8 mouse cellular contexts compared by ENCODE assay signal in genomic region chr19:45058841-45059240, GRCm38 (mm10). TPM values are rescaled to one million over a fixed set of nuclear protein-coding genes. Genes with fewer than 3 reads are reported as not detected.
DNase-seq lines count a peak whose midpoint lies in the region; ATAC-seq lines count a peak whose summit lies in the region.

No protein-coding gene starts in this region.

- no peak for ATAC-seq in neural tube, embryonic 11.5 days (ENCODE audit: insufficient read depth, low FRiP score, low TSS enrichment)
- ATAC-seq in forebrain, embryonic 11.5 days (replicated peaks; ENCODE audit: low FRiP score): no peak
- no peak for ATAC-seq in stomach, embryonic 16.5 days (ENCODE audit: insufficient read depth, low FRiP score)

- no peaks in the 10 kb centered on the region for H3K36me3 ChIP-seq in neural tube, embryonic 11.5 days (ENCODE audit: control insufficient read depth, insufficient read depth, low read length)
- H3K36me3 ChIP-seq in forebrain, embryonic 11.5 days (ENCODE audit: control insufficient read depth, insufficient read depth, low read length): no peaks in the 10 kb centered on the region
- no peaks in the 10 kb centered on the region for H3K36me3 ChIP-seq in stomach, embryonic 16.5 days (ENCODE audit: control insufficient read depth, insufficient read depth, low read length)

- peak overlapping the region; percentile 64 for H3K4me3 ChIP-seq in neural tube, embryonic 11.5 days (ENCODE audit: low read depth, low read length)
- peak overlapping the region; percentile 58 for H3K4me3 ChIP-seq in forebrain, embryonic 11.5 days (ENCODE audit: low read depth, low read length)
- H3K4me3 ChIP-seq in stomach, embryonic 16.5 days (replicated peaks; ENCODE audit: low read length): peak overlapping the region; percentile 76

- peak overlapping the region; percentile 92 for H3K9ac ChIP-seq in neural tube, embryonic 11.5 days (ENCODE audit: low read length)
- peak overlapping the region; percentile 85 for H3K9ac ChIP-seq in forebrain, embryonic 11.5 days (ENCODE audit: low read length)
- H3K9ac ChIP-seq in stomach, embryonic 16.5 days (ENCODE audit: low read length): peak overlapping the region; percentile 90

- peak overlapping the region; percentile 97 for H3K27ac ChIP-seq in neural tube, embryonic 11.5 days (ENCODE audit: low read depth, low read length)
- H3K27ac ChIP-seq in forebrain, embryonic 11.5 days (ENCODE audit: low read depth, low read length): peak overlapping the region; percentile 96
- H3K27ac ChIP-seq in stomach, embryonic 16.5 days (ENCODE audit: low read length): peak overlapping the region; percentile 99

- DNase-seq in neural tube, embryonic 11.5 days (ENCODE audit: low spot score): no peak
- no peak for DNase-seq in neural tube, embryonic 10.5 days (ENCODE audit: extremely low spot score, low spot score)
- no peak for DNase-seq in forebrain, embryonic 11.5 days (ENCODE audit: low spot score)
- DNase-seq in liver: peak; percentile 58
- no peak for DNase-seq in T-cell, adult 2 months (ENCODE audit: low spot score)
- no peak for DNase-seq in embryo, embryonic 10 days (ENCODE audit: low spot score)
- DNase-seq in left cerebral cortex, postnatal 4 days: no peak

- H3K9me3 ChIP-seq in neural tube, embryonic 11.5 days (ENCODE audit: control insufficient read depth, low read length): no peaks in the 10 kb centered on the region
- H3K9me3 ChIP-seq in forebrain, embryonic 11.5 days (ENCODE audit: control insufficient read depth, low read length): no peaks in the 10 kb centered on the region
- no peaks in the 10 kb centered on the region for H3K9me3 ChIP-seq in stomach, embryonic 16.5 days (replicated peaks; ENCODE audit: control insufficient read depth, low read length)

- peaks cover under 1% of the 10 kb centered on the region; the same call in 1 of the 2 replicates for H3K27me3 ChIP-seq in neural tube, embryonic 11.5 days (ENCODE audit: control insufficient read depth, insufficient read depth, low read length)
- no peaks in the 10 kb centered on the region for H3K27me3 ChIP-seq in forebrain, embryonic 11.5 days (ENCODE audit: control insufficient read depth, insufficient read depth, low read length)
- H3K27me3 ChIP-seq in stomach, embryonic 16.5 days (ENCODE audit: control insufficient read depth, insufficient read depth, low read length): peaks cover 2% of the 10 kb centered on the region

- WGBS in neural tube, embryonic 11.5 days: 1% methylated on average over 14 of the region's 14 CpGs
- 1% methylated on average over 14 of the region's 14 CpGs for WGBS in forebrain, embryonic 11.5 days
- WGBS in stomach, embryonic 16.5 days: under 1% methylated on average over 14 of the region's 14 CpGs

- intact Hi-C loops in left cerebral cortex, postnatal 4 days (cut with DNase I): no loop called here

- peak overlapping the region; percentile 67 for H3K4me2 ChIP-seq in neural tube, embryonic 11.5 days (ENCODE audit: low read depth)
- H3K4me2 ChIP-seq in forebrain, embryonic 11.5 days (ENCODE audit: low read depth, low read length, severe bottlenecking): peak overlapping the region; percentile 90
- H3K4me2 ChIP-seq in stomach, embryonic 16.5 days (ENCODE audit: low read depth, low read length): peak overlapping the region; percentile 91

- H3K4me1 ChIP-seq in neural tube, embryonic 11.5 days (ENCODE audit: control insufficient read depth, insufficient read depth, low read length): 0 out of 2 replicates have a peak, but pooled peaks cover 5% of the 10 kb centered on the region
- peaks cover 9% of the 10 kb centered on the region; the same call in 1 of the 2 replicates for H3K4me1 ChIP-seq in forebrain, embryonic 11.5 days (replicated peaks; ENCODE audit: control insufficient read depth, insufficient read depth, low read length)
- H3K4me1 ChIP-seq in stomach, embryonic 16.5 days (ENCODE audit: control insufficient read depth, insufficient read depth, low read length): peaks cover 17% of the 10 kb centered on the region

RNA-seq across cellular contexts. Expression of gene Sfxn3, which starts 11.5 kb away (rescaled TPM):
- 23.3 and 24.0 TPM in 2 replicates for polyA plus RNA-seq in neural tube, embryonic 11.5 days (2014; fragmentation: Nextera tagmentation; extraction: Ambion mirVana)
- 15.4 and 18.7 TPM in 2 replicates for polyA plus RNA-seq in forebrain, embryonic 11.5 days (2014; fragmentation: Nextera tagmentation; extraction: Ambion mirVana)
- polyA plus RNA-seq in stomach, embryonic 16.5 days (2015; fragmentation: Nextera tagmentation; extraction: Ambion mirVana): 28.3 and 29.8 TPM in 2 replicates
- total RNA-seq in left cerebral cortex, postnatal 4 days (2021): 100 to 1,000 TPM; 108 to 128 TPM

RNA-seq across cellular contexts. Expression of gene Pdzd7, which starts 13.3 kb away (rescaled TPM):
- 0.57 and 0.81 TPM in 2 replicates for polyA plus RNA-seq in neural tube, embryonic 11.5 days (2014; fragmentation: Nextera tagmentation; extraction: Ambion mirVana)
- 0.61 and 0.63 TPM in 2 replicates for polyA plus RNA-seq in forebrain, embryonic 11.5 days (2014; fragmentation: Nextera tagmentation; extraction: Ambion mirVana)
- 0.21 and 0.48 TPM in 2 replicates for polyA plus RNA-seq in stomach, embryonic 16.5 days (2015; fragmentation: Nextera tagmentation; extraction: Ambion mirVana)
- total RNA-seq in left cerebral cortex, postnatal 4 days (2021): 1 to 10 TPM; 8.0 to 8.2 TPM

RNA-seq across cellular contexts. Expression of gene Kazald1, which starts 16.2 kb away (rescaled TPM):
- polyA plus RNA-seq in neural tube, embryonic 11.5 days (2014; fragmentation: Nextera tagmentation; extraction: Ambion mirVana): 0.50 and 0.87 TPM in 2 replicates
- 0.20 and 0.31 TPM in 2 replicates for polyA plus RNA-seq in forebrain, embryonic 11.5 days (2014; fragmentation: Nextera tagmentation; extraction: Ambion mirVana)
- 22.9 and 41.4 TPM in 2 replicates for polyA plus RNA-seq in stomach, embryonic 16.5 days (2015; fragmentation: Nextera tagmentation; extraction: Ambion mirVana)
- 1 to 10 TPM in 1 of 2 experiments, under 1 TPM in 1; 0.70 to 1.8 TPM for total RNA-seq in left cerebral cortex, postnatal 4 days (2021)

RNA-seq across cellular contexts. Expression of gene Lzts2, which starts 44.6 kb away (rescaled TPM):
- polyA plus RNA-seq in neural tube, embryonic 11.5 days (2014; fragmentation: Nextera tagmentation; extraction: Ambion mirVana): 52.8 and 57.5 TPM in 2 replicates
- 52.7 and 56.9 TPM in 2 replicates for polyA plus RNA-seq in forebrain, embryonic 11.5 days (2014; fragmentation: Nextera tagmentation; extraction: Ambion mirVana)
- polyA plus RNA-seq in stomach, embryonic 16.5 days (2015; fragmentation: Nextera tagmentation; extraction: Ambion mirVana): 27.7 and 36.0 TPM in 2 replicates
- total RNA-seq in left cerebral cortex, postnatal 4 days (2021): 10 to 100 TPM; 30.2 to 35.1 TPM

RNA-seq across cellular contexts. Expression of gene Mrpl43, which starts 52.6 kb away (rescaled TPM):
- polyA plus RNA-seq in neural tube, embryonic 11.5 days (2014; fragmentation: Nextera tagmentation; extraction: Ambion mirVana): 65.3 and 80.6 TPM in 2 replicates
- 71.4 and 78.1 TPM in 2 replicates for polyA plus RNA-seq in forebrain, embryonic 11.5 days (2014; fragmentation: Nextera tagmentation; extraction: Ambion mirVana)
- polyA plus RNA-seq in stomach, embryonic 16.5 days (2015; fragmentation: Nextera tagmentation; extraction: Ambion mirVana): 62.2 and 64.9 TPM in 2 replicates
- 10 to 100 TPM; 41.3 to 41.6 TPM for total RNA-seq in left cerebral cortex, postnatal 4 days (2021)

Comparison
In these comparisons a context has a peak if more than half of its experiments do, and no peak if none do; other contexts are left out.
1. RNA of gene Kazald1, which starts 16.2 kb away (polyA plus RNA-seq): 22.9 to 41.4 TPM in stomach, embryonic 16.5 days; 0.50 to 0.87 TPM in neural tube, embryonic 11.5 days and 0.20 to 0.31 TPM in forebrain, embryonic 11.5 days; every median in the first group is over 10 times any median in the second.
2. Peak in every context shown above with its lines, with median percentiles within 50 percentile points of each other: H3K27ac ChIP-seq, H3K4me2 ChIP-seq, H3K4me3 ChIP-seq and H3K9ac ChIP-seq.